Mouse (Mus musculus) layer of hippocampus, postnatal 14 days (tissue): ENCODE measurements around the gene Fndc3a. TPM values are rescaled to one million over a fixed set of nuclear protein-coding genes. Genes with fewer than 3 reads are reported as not detected.

ENCODE experiments used
- DNase-seq, 2 experiments: peaks; one replicate each; pipeline ENCODE4 v3.0.0; 2021 to 2022; ENCODE audit warnings: low spot score in 2 of 2, mixed read lengths in 1 of 2
- total RNA-seq, 2 experiments: library from RNA; stranded (reverse); gene quantifications; 2 replicates each; pipeline ENCODE4 v1.2.3; 2021

Gene Fndc3a
- total RNA-seq, 2 experiments from 2014 or later, result 39.2 to 39.6 TPM

DNA sequence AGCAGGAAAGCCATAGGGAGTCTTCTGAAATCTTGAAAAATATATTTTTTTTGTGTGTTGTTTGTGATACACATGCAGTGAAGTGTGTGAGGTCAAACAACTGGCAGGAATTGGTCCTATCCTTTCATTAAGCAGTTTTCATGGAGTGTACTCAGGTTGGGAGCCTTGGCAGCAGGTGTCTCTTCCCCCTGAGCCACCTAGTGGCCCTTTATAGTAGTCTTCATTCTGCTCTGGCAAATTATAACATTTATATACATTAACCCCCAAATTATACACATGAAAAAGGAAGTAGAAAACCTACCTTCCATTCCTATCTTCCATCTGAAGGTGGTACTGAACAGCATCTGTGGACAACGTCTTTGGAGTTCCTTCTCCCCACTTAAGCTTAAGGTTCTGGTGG lies 154.0 kb downstream of the Fndc3a start:
- DNase-seq, result no peak

DNA sequence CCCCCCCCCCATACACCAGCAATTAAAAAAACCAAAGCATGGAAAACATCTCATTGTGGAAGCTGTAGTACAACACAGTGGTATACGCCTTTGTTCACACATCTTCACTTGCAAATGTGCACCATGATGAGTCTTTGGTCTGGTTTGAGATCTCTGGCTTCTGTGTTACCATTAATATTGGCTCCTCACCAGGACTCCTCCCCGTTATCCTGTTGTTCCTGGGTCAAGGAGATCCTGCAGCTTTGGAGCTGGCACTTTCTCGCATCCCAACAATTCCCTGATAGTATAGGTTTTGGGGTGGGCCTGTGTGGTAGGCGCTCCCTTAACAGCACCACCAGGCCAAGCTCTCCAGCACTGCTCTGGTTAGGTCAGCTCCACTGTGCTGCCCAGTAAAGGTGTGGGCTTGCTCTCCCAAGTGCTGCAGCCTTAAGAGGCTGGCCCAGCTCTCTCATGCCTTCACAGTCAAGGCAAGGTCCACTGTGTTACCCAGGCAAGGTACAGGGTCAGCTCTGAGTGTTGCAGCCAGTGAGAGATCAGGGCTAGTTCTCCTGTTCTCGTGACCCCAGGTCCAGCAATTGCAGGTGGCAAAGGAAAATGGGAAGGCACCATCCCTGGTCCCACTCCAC lies 173.3 kb downstream of the Fndc3a start:
- DNase-seq, result no peak

DNA sequence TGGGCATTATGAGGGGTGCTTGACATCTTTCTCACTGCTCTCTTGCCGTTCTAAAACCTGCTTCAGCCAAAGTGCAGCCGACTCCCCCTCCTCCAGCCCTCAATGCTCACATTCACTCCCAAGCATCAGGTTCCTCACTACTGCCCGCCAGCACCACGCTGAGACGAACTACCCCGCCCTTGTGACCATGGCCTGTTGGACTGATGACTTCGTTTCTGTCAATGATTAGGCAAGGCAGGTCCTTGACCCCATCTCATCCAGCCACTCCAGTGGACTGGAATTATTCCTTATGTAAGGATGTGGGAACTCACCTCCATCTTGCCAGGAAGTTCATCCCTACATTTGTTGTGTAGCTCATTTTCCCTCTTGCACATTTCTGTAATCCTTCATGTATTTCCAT lies 175.9 kb downstream of the Fndc3a start:
- DNase-seq, result no peak

DNA sequence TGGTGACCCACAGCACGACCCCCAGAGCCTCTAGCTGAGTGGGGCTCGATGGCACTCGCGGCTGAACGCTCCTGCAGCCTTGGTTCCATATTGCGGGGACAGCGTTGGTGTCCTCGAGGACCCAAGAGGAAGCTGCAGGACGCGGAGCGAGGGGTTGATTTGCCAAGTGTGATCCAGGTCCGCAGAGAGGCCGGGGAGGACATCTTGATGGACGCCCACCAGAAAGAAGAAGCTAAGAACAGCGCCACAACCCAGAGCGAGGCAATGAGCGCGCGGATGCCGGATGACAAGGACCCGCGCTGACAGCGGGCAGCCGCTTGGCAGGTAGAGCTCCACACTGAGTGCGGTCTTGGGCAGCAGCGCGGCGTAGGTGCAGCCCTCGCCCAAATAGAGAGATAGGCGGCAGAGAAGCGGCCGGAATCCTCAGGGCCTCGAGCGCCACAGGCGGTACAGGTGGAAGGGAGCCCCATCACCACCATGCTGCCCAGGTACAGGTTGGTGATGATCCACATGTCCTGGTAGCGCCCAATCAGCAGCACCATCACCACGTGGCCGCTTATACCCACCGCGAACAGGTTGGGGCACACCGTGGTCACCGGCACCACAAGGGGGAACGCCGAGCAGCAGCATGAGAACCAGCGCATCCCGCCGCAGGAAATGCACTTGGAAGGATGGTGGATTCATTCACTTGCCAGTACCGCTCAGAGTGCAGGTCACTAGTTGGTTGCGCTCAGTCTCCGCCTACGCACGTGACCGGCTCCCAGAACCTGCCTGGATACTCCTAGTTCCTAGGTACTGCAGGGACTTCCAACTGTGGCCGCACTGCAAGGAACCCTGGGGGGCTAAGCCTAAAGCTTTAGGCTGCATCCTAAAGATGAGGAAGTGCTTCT lies 177.5 kb downstream of the Fndc3a start:
- no peak for DNase-seq

DNA sequence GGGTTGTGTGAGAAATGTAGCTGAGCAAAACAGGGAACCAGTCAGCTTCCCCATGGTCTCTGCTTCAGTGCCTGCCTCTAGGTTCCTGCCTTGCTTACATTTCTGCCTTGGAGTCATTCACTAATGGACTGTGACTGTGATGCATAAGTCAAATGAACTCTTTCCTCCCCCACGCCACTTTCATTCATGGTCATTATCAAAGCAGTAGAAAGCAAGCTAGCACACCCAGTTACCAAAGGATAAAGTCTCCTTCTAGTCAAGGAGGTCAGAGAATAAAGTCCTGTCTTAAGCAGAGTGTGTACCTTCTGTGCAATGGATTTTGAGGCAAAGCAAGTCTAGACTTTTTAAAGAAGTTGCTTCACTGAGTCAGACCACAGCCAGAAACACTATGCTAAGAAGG lies 182.7 kb downstream of the Fndc3a start:
- DNase-seq, result no peak

DNA sequence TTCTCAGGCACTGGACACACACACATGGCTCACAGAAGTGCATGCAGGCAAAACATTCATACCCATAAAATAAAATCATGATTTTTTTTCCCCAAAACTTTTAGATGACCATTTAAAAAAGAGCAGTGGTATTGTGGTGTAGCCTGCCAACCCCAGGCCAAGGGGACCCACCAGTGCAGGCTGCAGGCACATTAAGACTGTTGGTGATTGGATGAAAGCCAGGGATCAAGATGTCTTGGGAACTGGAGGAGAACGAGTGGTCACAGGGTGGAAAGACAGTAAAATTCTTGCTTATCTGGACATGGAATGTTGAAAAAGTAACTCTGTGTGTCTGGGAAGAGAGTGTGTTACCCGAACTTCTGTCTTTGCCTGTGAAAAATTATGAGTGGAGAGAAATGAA lies 190.2 kb downstream of the Fndc3a start:
- DNase-seq, result no peak

DNA sequence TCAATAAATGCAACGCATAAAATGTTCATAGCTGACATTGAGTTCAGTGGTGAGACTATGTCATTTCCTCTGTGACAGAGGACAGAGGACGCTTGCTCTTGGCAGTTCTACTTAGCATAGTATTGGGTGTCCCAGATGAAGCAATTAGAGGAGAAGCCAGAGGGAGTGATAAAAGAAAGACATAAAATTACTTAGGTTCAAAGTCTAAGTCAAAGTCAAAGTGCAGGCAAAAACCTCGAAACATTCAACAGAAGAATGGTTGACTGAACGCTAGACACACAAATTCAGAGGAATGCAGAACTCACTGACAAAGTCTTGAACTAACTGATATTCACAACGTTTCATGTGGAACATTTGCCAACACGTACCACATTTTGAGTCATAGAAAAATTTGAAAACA lies 191.0 kb downstream of the Fndc3a start:
- DNase-seq, result no peak

DNA sequence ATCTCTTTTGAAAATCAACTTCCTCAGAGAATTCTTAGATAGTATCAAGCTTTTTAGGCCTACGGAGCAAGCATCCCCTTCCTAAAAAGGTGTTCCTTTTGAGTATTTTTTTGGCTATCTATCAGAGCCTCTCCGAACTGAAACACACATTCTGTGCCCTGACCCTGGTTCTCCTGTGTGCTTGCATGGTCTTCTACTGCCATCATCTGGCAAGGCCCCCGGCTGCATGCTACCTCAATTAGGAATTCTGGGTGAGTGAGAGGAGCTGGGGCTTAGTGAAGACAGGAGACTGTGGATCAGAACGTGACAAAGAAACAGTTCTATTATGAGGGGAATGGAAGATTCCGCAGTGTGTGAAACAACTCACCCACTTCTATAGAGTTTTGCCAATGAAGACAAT lies 193.4 kb downstream of the Fndc3a start:
- DNase-seq, result peak; percentile 49 to 71

DNA sequence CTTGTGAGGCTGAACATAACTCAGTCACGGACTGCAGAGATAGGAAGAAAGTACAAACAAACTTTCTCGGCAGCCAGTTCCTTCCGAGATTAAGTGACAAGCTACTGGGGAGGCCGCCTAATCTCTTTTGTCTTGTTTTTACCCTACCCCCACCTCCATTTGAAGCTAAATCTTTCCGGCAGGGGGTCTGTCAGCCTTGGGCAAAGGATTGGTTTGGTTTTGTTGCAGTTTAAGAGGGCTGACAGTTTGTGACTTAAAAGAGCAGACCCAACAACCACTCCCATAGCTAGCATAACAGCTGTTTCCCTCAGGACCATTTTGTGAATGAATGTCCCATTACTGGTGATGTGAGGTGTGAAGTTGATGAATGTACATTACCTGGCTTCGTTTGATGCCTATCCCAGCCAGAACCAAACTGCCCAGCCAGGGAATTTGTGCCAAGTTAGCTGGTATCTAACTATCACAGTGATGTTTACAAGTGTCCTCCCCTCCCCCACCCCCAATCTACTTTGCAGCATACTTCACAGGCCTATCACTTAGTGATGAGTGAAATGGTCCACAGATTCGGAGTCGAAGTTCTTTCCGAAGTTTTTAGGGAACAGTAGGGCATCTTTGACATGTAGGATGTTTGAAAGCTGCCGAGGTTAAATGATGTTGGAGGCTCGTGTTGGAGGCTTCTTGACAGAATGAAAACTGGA lies 202.9 kb downstream of the Fndc3a start:
- no peak for DNase-seq

DNA sequence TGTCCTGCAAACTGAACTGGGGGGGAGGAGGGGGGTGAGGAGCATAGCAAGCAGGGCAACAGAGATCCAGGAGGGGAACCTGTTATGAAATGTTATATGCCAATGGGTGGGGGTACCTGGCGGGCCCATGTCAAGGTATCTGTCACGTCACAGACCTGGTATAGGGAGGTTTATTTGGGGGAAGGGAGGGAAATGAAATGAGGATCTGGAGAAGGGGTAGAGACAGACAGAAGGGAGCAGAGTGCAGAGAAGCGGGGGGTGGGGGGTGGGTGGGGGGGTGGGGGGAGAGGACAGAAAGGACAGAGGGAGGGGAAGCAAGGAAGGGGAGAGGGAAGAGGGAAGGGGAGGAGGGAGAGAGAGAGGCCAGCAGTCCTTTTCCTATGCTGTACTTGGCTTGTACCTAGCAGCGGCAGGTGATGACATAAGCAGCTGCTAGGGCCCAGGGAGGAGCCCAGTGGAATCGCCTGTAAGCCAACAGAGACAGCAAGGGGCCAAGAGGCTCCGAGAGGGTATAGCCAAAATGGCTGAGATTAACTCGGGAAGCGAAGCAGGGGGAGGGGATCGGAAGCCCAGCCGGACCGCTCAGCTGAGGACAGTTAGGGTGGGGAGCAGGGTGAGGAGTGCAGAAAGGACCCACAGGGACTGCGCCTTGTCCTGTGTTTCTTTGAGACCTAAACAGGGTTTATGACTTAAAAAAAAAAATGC lies 203.6 kb downstream of the Fndc3a start:
- no peak for DNase-seq

DNA sequence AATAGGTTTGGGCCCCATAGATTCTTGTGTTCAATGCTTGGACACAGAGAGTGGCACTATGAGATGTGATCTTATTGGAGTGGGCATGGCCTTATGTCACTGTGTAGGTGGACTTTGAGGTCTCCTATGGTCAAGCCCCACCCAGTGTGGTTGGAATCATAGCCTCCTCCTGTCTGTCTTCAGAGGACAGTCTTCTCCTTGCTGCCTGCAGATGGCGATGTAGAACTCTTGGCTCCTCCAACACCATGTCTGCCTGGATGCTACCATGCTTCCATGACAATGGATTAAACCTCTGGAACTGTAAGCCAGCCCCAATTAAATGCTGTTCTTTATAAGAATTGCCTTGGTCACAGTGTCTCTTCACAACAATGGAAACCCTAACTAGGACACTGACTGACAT lies 204.8 kb downstream of the Fndc3a start:
- no peak for DNase-seq

DNA sequence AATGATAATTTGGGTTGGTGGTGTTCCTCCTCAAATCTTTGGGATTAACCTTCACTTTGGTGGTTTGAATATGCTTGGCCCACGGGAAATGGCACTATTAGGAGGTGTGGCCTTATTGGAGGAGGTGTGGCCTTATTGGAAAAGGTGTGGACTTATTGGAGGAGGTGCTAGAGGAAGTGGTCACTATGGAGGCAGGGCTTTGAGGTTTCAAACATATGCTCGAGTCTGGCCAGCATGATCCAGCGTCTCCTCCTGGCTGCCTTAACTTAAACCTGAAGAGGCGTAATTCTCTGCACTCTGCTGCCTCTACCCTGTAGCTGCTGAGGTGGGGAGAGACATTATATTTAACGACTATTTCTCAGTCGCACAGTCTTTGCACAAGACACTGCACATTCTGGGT lies 206.6 kb downstream of the Fndc3a start:
- no peak for DNase-seq

DNA sequence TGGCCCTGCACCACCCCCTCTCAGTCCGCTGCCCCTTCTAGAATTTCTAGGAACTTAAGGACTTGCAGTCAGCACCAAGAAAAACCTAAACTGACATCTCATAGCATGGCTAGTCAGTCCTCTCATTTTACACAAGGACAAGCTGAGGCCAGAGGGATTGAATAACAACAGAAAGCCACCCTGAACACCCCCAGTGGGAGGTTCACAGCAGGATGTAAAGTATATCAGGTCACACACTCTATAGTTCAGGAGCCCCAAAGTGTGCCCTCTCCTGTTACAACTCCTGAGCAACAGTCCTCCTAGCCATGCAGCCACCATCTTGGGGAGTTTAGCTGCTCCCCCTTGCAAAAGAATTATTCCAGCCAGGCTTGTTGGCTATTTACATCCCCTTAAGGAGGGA lies 216.0 kb downstream of the Fndc3a start:
- no peak for DNase-seq

DNA sequence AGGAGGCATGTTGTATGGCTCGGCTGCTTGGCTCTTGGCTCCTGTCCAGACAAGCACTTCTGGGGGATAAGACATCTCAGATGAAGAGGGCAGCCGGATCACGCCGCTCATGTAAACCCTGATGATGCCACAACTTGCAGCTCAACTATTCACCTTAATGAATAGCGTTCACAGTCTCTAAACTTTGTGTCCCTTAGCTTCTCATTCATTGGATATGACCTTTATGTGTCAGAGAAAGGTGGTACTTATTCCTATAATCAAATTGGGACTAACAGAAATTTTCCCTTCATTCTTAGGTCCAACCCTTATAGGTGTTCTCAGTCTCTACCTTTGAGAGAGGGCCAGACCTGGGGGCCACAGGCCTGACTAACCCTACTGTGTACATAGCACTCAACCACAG lies 218.1 kb downstream of the Fndc3a start, which contains the start of gene Gm9195:
Gene Gm9195, minus strand, starts transcription at position 101 of the 400 bp plus-strand sequence.
- no peak for DNase-seq

DNA sequence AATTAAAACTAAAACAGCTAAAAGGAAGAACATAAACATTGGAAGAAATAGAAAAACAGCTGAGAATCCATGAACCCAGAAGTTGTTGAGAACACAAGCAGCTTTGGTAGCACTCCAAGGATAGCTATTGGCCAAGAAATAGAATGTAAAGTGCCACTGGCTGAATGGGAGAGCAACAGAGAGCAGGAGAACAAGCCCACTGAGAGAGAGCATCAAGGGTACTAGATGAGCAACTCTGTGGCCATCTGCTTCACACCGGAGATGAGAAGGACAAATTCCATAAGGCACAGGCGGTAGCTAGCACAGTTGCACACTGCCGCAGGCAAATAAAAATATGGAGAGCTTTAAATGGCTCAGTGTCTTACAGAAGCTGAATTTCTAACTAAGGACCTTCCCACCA lies 219.4 kb downstream of the Fndc3a start:
- DNase-seq, result peak; percentile 15 to 24

Other genes with a start within 250 kb of the Fndc3a start
- not detected for gene Gm9195, start 218.2 kb downstream of the Fndc3a start, total RNA-seq